Mouse (Mus musculus): Measurements from ENCODE around the gene Psg29. TPM values are rescaled to one million over a fixed set of nuclear protein-coding genes. Genes with fewer than 3 reads are reported as not detected.

Psg29 gene
- not detected in 2 replicates for polyA plus RNA-seq (2015; fragmentation: Nextera tagmentation; extraction: Ambion mirVana)

GRCm38 (mm10) chr7:17203177-17203576, at the start of gene Psg29:
TSS of gene Psg29 (plus strand) at chr7:17203477.

Other genes starting within 250 kb of the Psg29 start
- gene Pnmal1, start 243.8 kb upstream of the Psg29 start, polyA plus RNA-seq (2015; fragmentation: Nextera tagmentation; extraction: Ambion mirVana): 0.02 TPM in 1 of 2 replicates, not detected in the other
- 0.10 and 0.11 TPM in 2 replicates for gene Gm42372, start 220.4 kb upstream of the Psg29 start, polyA plus RNA-seq (2015; fragmentation: Nextera tagmentation; extraction: Ambion mirVana)
- gene Ccdc8, start 210.8 kb upstream of the Psg29 start, polyA plus RNA-seq (2015; fragmentation: Nextera tagmentation; extraction: Ambion mirVana): 3.1 and 4.0 TPM in 2 replicates
- 43.1 and 46.0 TPM in 2 replicates for gene Ppp5c, start 175.6 kb upstream of the Psg29 start, polyA plus RNA-seq (2015; fragmentation: Nextera tagmentation; extraction: Ambion mirVana)
- 8.1 and 9.9 TPM in 2 replicates for gene Hif3a, start 141.1 kb upstream of the Psg29 start, polyA plus RNA-seq (2015; fragmentation: Nextera tagmentation; extraction: Ambion mirVana)
- 0.23 and 0.24 TPM in 2 replicates for gene Psg16, start 129.4 kb upstream of the Psg29 start, polyA plus RNA-seq (2015; fragmentation: Nextera tagmentation; extraction: Ambion mirVana)
- not detected in 2 replicates for gene Ceacam3, start 53.2 kb upstream of the Psg29 start, polyA plus RNA-seq (2015; fragmentation: Nextera tagmentation; extraction: Ambion mirVana)